Mouse (Mus musculus): ENCODE measurements at regions not wholly inside any gene's neighbourhood (a gene's known extent, or its start where the extent isn't known, plus 50 kb on each side); places are given as distances from the start of the nearest gene placed in this dataset.

DNA sequence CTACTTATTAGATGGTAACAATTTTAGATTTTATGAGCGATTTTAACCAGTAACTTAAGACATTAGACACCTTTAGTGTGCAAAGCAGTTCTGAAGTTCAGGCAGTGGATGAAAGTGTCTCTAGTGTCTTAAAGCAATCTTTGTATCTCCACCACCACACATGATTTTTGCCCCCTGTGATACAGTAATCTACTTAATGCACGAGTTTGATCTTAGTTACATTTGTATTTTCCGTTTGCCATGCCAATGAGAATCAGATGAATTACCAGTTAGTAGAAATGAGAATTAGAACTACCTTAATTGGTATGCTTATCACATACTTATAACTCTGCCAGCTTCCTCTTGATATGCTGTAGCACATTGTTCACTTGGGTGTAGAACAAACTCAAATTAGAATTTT lies 99.9 kb downstream of the Gm11146 start:
- peak overlapping the region; percentile 43 for H3K4me2 ChIP-seq (ENCODE audit: low read length)
- WGBS: 28% methylated on average over 3 of the region's 3 CpGs
- ATAC-seq (no peak), DNase-seq (ENCODE audit: low spot score) (peak; percentile 76)
- H3K27me3 ChIP-seq (replicated peaks; ENCODE audit: control insufficient read depth, insufficient read depth, low read length): no peaks in the 10 kb centered on the region
- H3K9ac ChIP-seq (ENCODE audit: low read length): peak overlapping the region; percentile 51
- no peaks in the 10 kb centered on the region for H3K9me3 ChIP-seq (replicated peaks; ENCODE audit: control insufficient read depth, low read length)
- peaks cover 20% of the 10 kb centered on the region; the same call in 1 of the 2 replicates for H3K4me1 ChIP-seq (ENCODE audit: control insufficient read depth, insufficient read depth, low read length)
- H3K4me3 ChIP-seq (ENCODE audit: low read depth, low read length): peak overlapping the region; percentile 40
- H3K36me3 ChIP-seq (ENCODE audit: control insufficient read depth, insufficient read depth, low read length): peaks cover 2% of the 10 kb centered on the region; the same call in 1 of the 2 replicates
- H3K27ac ChIP-seq (ENCODE audit: low read depth, low read length): no peak overlapping the region

DNA sequence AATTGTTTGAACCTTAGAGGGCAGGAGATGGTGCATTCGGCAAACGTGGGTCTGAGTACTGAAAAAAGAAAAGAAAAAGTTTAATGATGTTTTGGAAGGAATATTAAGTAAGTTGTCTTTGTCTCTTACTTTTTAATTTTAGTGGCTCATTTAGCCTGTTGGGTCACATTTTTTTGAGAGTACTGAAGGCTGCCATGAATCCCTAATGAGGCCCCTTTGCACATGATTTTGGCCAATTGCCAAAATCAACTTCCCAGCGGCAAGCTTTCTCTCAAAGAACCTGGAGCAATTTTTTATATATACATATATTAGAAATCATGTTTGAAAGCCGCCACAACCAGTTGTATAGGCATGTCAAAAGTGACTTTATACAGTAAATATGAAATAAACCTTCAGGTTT lies 100.9 kb downstream of the Gm11146 start:
- Histone ChIP-seq H3K4me1 (ENCODE audit: control insufficient read depth, insufficient read depth, low read length) (peaks cover 16% of the 10 kb centered on the region; the same call in 1 of the 2 replicates), H3K27ac (ENCODE audit: low read depth, low read length) (peak overlapping the region; percentile 93), H3K9me3 (replicated peaks; ENCODE audit: control insufficient read depth, low read length) (no peaks in the 10 kb centered on the region), H3K9ac (ENCODE audit: low read length) (peak overlapping the region; percentile 51), H3K27me3 (replicated peaks; ENCODE audit: control insufficient read depth, insufficient read depth, low read length) (no peaks in the 10 kb centered on the region), H3K4me3 (ENCODE audit: low read depth, low read length) (peak overlapping the region; percentile 40), H3K4me2 (ENCODE audit: low read length) (peak overlapping the region; percentile 49), H3K36me3 (ENCODE audit: control insufficient read depth, insufficient read depth, low read length) (0 out of 2 replicates have a peak, but pooled peaks cover 2% of the 10 kb centered on the region)
- DNase-seq (ENCODE audit: low spot score) (peak; percentile 89), ATAC-seq (peak; percentile 35; the same call in 1 of the 2 replicates)
- WGBS: 3% methylated on average over 4 of the region's 4 CpGs

DNA sequence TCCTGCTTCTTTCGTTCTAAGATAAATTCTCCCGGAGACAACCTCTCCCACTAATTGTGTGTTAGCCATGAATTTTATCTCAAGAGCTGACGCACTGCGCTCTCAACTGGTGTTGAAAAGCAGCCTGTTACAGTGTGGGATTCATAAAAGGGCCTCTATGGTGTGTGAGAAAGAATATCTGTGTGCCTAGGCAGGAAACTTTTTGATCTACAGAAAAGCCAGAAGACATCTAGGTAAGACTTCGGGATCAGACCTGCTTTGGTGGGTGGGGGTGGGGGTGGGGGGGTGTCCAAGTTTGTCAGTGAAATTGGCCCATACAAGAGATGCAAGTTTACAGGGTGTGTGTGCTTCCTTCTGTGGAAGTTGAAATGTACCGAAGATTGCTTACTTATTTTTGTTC lies 101.5 kb downstream of the Gm11146 start:
- WGBS: 2% methylated on average over 6 of the region's 6 CpGs
- peak; percentile 86 for DNase-seq (ENCODE audit: low spot score)
- H3K9ac ChIP-seq (ENCODE audit: low read length): peak overlapping the region; percentile 51

DNA sequence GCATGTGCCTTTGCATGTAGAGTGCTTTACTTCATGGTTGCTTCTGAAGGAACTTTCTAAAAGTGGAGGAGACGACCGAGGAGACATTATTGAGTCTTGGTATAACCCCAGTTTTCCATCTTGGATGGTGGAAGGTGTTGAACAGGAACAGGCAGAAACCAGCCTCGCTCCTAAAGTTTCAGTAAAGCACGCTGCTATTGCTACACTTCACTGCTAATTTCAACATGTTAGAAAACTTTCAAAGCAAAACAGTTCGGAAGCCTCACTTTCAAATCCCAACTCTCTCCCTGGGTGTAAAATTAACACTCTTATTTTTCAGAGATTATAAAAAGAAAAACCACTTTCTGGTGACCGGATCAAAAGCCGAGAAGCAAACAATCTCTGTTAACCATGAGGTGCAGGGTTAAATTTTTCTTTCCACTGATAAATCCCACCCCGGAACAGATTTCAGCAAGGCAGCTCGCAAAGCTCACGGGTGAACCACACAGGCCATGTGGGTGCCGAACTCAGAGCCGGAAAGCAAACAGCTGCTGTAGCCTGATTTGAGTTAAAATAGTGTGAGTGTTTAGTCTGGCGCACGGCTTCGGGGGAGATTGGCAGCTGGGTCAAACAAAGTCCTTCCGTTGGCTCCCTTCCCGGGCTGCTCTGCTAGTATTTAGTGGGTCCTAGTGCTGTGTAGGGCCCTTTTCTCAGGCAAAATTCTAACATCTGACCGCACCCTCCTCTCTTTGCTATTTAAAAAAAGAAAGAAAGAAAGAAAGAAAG lies 102.2 kb downstream of the Gm11146 start:
- Histone ChIP-seq H3K4me1 (ENCODE audit: control insufficient read depth, insufficient read depth, low read length) (peaks cover 12% of the 10 kb centered on the region; the same call in 1 of the 2 replicates), H3K9me3 (replicated peaks; ENCODE audit: control insufficient read depth, low read length) (no peaks in the 10 kb centered on the region), H3K4me3 (ENCODE audit: low read depth, low read length) (peak overlapping the region; percentile 40; the same call in 1 of the 2 replicates), H3K27me3 (replicated peaks; ENCODE audit: control insufficient read depth, insufficient read depth, low read length) (no peaks in the 10 kb centered on the region), H3K36me3 (ENCODE audit: control insufficient read depth, insufficient read depth, low read length) (no peaks in the 10 kb centered on the region), H3K27ac (ENCODE audit: low read depth, low read length) (peak overlapping the region; percentile 78), H3K4me2 (ENCODE audit: low read length) (peak overlapping the region; percentile 49), H3K9ac (ENCODE audit: low read length) (peak overlapping the region; percentile 51)
- DNase-seq (ENCODE audit: low spot score): peak; percentile 98
- 21% methylated on average over 18 of the region's 18 CpGs for WGBS
- ATAC-seq: peak; percentile 95

More for the DNA sequence above, 101.5 kb downstream of the Gm11146 start:
- Histone ChIP-seq H3K27ac (ENCODE audit: low read depth, low read length) (peak overlapping the region; percentile 93), H3K9me3 (replicated peaks; ENCODE audit: control insufficient read depth, low read length) (no peaks in the 10 kb centered on the region), H3K4me2 (ENCODE audit: low read length) (peak overlapping the region; percentile 49), H3K4me1 (ENCODE audit: control insufficient read depth, insufficient read depth, low read length) (peaks cover 16% of the 10 kb centered on the region; the same call in 1 of the 2 replicates), H3K4me3 (ENCODE audit: low read depth, low read length) (peak overlapping the region; percentile 40), H3K36me3 (ENCODE audit: control insufficient read depth, insufficient read depth, low read length) (0 out of 2 replicates have a peak, but pooled peaks cover 2% of the 10 kb centered on the region), H3K27me3 (replicated peaks; ENCODE audit: control insufficient read depth, insufficient read depth, low read length) (no peaks in the 10 kb centered on the region)
- peak; percentile 79 for ATAC-seq

DNA sequence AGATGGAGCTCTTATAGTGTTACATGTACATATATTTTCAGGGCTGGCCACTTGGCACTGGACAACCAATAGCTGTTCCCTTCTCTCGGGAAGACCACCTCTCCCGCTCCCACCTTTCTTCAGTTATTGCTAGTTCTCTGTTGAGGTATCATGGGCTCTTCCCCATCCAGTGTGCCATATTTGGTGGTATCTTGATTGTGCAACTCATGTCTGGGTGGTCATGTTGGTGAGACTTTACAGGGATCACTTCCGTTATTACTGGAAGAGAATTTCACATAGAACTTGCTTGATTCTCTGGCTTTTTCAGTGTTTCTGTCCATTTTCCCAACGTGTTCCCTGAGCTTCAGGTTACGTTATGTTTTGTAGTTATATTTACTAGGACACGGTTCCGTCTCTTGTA lies 106.6 kb downstream of the Gm11146 start:
- H3K9ac ChIP-seq (ENCODE audit: low read length): no peak overlapping the region
- ATAC-seq (no peak), DNase-seq (ENCODE audit: low spot score) (no peak)
- no peak overlapping the region for H3K27ac ChIP-seq (ENCODE audit: low read depth, low read length)
- no peaks in the 10 kb centered on the region for H3K36me3 ChIP-seq (ENCODE audit: control insufficient read depth, insufficient read depth, low read length)
- H3K4me3 ChIP-seq (ENCODE audit: low read depth, low read length): no peak overlapping the region
- no peaks in the 10 kb centered on the region for H3K9me3 ChIP-seq (replicated peaks; ENCODE audit: control insufficient read depth, low read length)
- no peaks in the 10 kb centered on the region for H3K27me3 ChIP-seq (replicated peaks; ENCODE audit: control insufficient read depth, insufficient read depth, low read length)
- 97% methylated on average over 7 of the region's 7 CpGs for WGBS
- H3K4me2 ChIP-seq (ENCODE audit: low read length): no peak overlapping the region
- peaks cover 5% of the 10 kb centered on the region; the same call in 1 of the 2 replicates for H3K4me1 ChIP-seq (ENCODE audit: control insufficient read depth, insufficient read depth, low read length)

DNA sequence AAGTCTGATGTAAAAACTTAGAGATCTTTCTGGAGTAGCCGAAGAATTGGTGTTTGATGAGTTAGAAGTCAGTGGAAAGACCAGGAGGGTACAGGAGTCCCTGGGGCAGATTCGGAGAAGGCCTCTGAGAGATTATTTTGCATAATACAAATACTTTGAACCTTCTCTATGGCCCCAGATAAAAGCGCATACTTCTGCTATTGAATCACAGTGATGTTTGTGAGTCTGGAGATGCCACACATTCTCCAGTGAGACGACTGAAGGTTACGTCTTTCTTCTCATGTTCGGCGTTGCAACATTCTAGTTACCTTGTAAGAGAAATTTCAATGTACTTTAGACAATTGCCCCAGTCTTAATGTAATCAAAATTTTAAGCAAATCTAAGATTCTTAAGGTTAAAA lies 107.9 kb downstream of the Gm11146 start:
- no peak overlapping the region for H3K27ac ChIP-seq (ENCODE audit: low read depth, low read length)
- H3K4me2 ChIP-seq (ENCODE audit: low read length): no peak overlapping the region
- H3K9ac ChIP-seq (ENCODE audit: low read length): no peak overlapping the region
- no peaks in the 10 kb centered on the region for H3K36me3 ChIP-seq (ENCODE audit: control insufficient read depth, insufficient read depth, low read length)
- H3K4me1 ChIP-seq (ENCODE audit: control insufficient read depth, insufficient read depth, low read length): no peaks in the 10 kb centered on the region
- no peak overlapping the region for H3K4me3 ChIP-seq (ENCODE audit: low read depth, low read length)
- 85% methylated on average over 7 of the region's 7 CpGs for WGBS
- no peaks in the 10 kb centered on the region for H3K9me3 ChIP-seq (replicated peaks; ENCODE audit: control insufficient read depth, low read length)
- no peaks in the 10 kb centered on the region for H3K27me3 ChIP-seq (replicated peaks; ENCODE audit: control insufficient read depth, insufficient read depth, low read length)
- no peak for ATAC-seq
- DNase-seq (ENCODE audit: low spot score): no peak

DNA sequence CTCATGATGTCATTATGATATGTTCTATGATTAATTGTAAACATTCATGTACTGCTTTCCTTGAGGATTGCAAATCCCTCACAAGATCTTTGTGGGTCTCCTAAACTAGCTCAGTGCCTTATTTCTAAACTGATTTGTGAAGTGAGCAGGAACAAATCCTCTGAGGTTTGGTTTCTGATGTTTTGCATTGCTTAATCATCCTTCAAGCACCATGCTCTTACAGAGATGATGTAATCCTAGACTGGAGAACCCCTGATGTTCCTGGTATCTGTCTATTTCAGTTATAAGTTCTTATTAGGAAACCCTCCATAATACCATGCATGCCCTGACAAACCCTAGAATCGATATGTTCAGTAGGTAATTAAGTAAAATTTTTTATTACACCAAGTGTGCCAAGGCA lies 113.7 kb downstream of the Gm11146 start:
- no peaks in the 10 kb centered on the region for H3K36me3 ChIP-seq (ENCODE audit: control insufficient read depth, insufficient read depth, low read length)
- 92% methylated on average over 1 of the region's 1 CpGs for WGBS
- H3K4me2 ChIP-seq (ENCODE audit: low read length): no peak overlapping the region
- H3K9me3 ChIP-seq (replicated peaks; ENCODE audit: control insufficient read depth, low read length): no peaks in the 10 kb centered on the region
- no peak overlapping the region for H3K4me3 ChIP-seq (ENCODE audit: low read depth, low read length)
- no peak overlapping the region for H3K9ac ChIP-seq (ENCODE audit: low read length)
- no peak for ATAC-seq
- DNase-seq (ENCODE audit: low spot score): no peak
- H3K27ac ChIP-seq (ENCODE audit: low read depth, low read length): no peak overlapping the region
- no peaks in the 10 kb centered on the region for H3K4me1 ChIP-seq (ENCODE audit: control insufficient read depth, insufficient read depth, low read length)
- H3K27me3 ChIP-seq (replicated peaks; ENCODE audit: control insufficient read depth, insufficient read depth, low read length): no peaks in the 10 kb centered on the region

DNA sequence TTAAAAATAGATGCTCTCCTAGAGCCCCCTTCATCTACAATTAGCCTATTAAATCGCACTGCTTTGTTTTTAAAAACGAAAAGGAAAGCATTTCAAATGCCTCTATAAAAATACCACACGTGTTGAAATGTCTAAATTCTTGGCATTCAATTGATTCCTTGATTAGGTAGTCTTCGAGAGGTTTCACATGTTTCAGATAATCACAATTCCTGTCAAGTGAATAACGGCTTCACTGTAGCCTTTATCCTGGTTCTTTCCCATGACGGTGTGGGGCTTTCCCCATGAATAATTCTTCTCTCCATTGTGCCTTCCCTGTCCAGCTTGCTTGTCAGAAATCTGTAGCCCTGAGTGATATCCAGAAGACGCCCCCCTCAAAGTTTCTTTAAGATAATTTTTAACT lies 122.1 kb downstream of the Gm11146 start:
- no peaks in the 10 kb centered on the region for H3K27me3 ChIP-seq (replicated peaks; ENCODE audit: control insufficient read depth, insufficient read depth, low read length)
- H3K9ac ChIP-seq (ENCODE audit: low read length): no peak overlapping the region
- H3K9me3 ChIP-seq (replicated peaks; ENCODE audit: control insufficient read depth, low read length): no peaks in the 10 kb centered on the region
- DNase-seq (ENCODE audit: low spot score): peak; percentile 52
- H3K27ac ChIP-seq (ENCODE audit: low read depth, low read length): no peak overlapping the region; the same call in 1 of the 2 replicates
- H3K36me3 ChIP-seq (ENCODE audit: control insufficient read depth, insufficient read depth, low read length): no peaks in the 10 kb centered on the region
- H3K4me2 ChIP-seq (ENCODE audit: low read length): no peak overlapping the region
- WGBS: 18% methylated on average over 7 of the region's 7 CpGs
- H3K4me3 ChIP-seq (ENCODE audit: low read depth, low read length): no peak overlapping the region
- H3K4me1 ChIP-seq (ENCODE audit: control insufficient read depth, insufficient read depth, low read length): peaks cover 4% of the 10 kb centered on the region; the same call in 1 of the 2 replicates
- peak; percentile 40; the same call in 1 of the 2 replicates for ATAC-seq

DNA sequence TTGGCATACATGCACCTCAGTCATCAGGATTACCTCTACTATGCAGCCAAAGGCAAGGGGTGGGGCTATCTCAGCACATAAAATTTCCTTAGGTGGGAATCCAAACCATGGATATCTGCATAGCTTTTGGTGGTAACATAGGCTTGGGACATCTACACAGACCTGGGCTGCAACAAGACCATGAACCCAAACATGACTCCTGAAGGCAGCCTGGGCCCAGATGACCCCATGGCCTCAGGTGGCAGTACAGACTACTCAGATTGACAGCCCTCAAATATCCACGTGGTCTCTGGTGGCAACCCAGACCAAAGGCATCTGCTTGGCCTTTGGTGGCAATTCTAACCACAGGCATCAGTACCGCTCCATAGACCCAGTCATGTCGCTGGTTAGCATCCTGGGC lies 130.0 kb downstream of the Gm11146 start:
- no peaks in the 10 kb centered on the region for H3K9me3 ChIP-seq (replicated peaks; ENCODE audit: control insufficient read depth, low read length)
- H3K4me2 ChIP-seq (ENCODE audit: low read length): no peak overlapping the region
- no peak for DNase-seq (ENCODE audit: low spot score)
- 95% methylated on average over 3 of the region's 3 CpGs for WGBS
- H3K4me3 ChIP-seq (ENCODE audit: low read depth, low read length): no peak overlapping the region
- H3K9ac ChIP-seq (ENCODE audit: low read length): no peak overlapping the region
- H3K27me3 ChIP-seq (replicated peaks; ENCODE audit: control insufficient read depth, insufficient read depth, low read length): no peaks in the 10 kb centered on the region
- no peak for ATAC-seq
- H3K36me3 ChIP-seq (ENCODE audit: control insufficient read depth, insufficient read depth, low read length): no peaks in the 10 kb centered on the region
- H3K4me1 ChIP-seq (ENCODE audit: control insufficient read depth, insufficient read depth, low read length): peaks cover 2% of the 10 kb centered on the region; the same call in 1 of the 2 replicates
- H3K27ac ChIP-seq (ENCODE audit: low read depth, low read length): no peak overlapping the region
